Mouse (Mus musculus): ENCODE measurements around the gene Psme3. TPM values are rescaled to one million over a fixed set of nuclear protein-coding genes. Genes with fewer than 3 reads are reported as not detected.
"Not testable (repeated sequence)": the region's sequence is repeated elsewhere in the genome, so short reads cannot be mapped to it uniquely, and the experiment has no call there.

The Psme3 gene
- total and polyA plus RNA-seq, 2 experiments from 2014 or later = 80.9 to 88.0 TPM

DNA sequence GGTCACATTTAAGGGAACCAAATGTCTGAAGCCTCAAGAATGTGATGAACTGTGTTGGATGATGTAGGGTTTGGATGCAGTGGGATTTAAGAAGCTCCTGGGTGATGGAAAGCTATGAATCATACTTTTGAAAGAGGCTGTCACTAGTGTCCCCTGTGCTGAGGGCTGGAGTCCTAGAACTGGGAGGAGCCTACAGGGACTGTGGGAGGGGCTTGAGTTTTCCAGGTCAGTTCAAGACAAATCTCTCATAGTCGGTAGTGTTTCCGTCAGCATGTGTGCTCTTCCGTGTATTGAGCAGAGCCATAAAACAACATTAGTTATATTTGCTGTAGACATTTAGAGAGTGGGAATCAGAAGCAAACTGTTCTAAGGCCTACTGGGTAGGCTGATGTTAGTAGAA, 11.3 kb downstream of the Psme3 start:
- H3K9me3 ChIP-seq (ENCODE audit: low read length) = no peaks in the 10 kb centered on the region
- H3K9ac ChIP-seq = no peak overlapping the region
- no peak for TF ChIP-seq CTCF (IDR thresholded peaks at IDR 0.05; ENCODE audit: low read depth)
- WGBS = 59% methylated on average over 3 of the region's 3 CpGs
- DNase-seq (no peak), ATAC-seq (no peak)
- H3K4me3 ChIP-seq (ENCODE audit: low read depth, low read length) = no peak overlapping the region
- no peak overlapping the region for H3K27ac ChIP-seq (ENCODE audit: low read depth, low read length)
- H3K27me3 ChIP-seq (ENCODE audit: insufficient read depth, low read length) = no peaks in the 10 kb centered on the region
- H3K4me2 ChIP-seq (ENCODE audit: low read depth) = no peak overlapping the region
- no peaks in the 10 kb centered on the region for H3K4me1 ChIP-seq (ENCODE audit: insufficient read depth)
- peaks cover 29% of the 10 kb centered on the region for H3K36me3 ChIP-seq (ENCODE audit: insufficient read depth)

DNA sequence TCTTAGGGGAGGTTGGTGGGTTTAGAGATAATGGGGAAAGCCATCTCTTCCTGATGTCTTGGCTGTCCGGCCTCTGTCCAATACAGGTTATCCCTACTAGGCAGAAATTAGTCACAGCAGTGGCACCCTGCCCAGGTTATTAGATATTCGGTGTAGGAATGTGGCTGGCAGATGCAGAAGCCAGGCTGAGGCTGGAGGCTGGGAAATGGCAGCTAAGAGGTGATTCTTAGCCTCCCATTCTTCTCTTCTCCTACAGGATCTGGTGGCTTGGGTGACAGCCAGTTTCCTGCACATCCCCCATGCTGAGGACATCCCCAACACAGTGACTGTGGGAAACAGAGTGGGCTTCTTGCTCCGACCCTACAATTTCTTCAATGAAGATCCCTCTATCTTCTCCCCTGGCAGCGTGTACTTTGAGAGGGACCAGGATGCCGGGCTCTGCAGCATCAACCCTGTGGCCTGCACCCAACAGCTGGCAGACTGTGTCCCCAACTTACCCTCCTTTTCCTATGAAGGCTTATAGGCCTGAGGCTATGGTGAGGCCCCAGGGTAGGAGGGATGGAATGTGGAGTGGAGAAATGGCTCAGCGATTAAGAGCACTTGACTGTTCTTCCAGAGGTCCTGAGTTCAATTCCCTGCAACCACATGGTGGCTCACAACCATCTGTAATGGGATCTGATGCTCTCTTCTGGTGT, 13.1 kb downstream of the Psme3 start:
- Histone ChIP-seq H3K36me3 (ENCODE audit: insufficient read depth) (peaks cover 12% of the 10 kb centered on the region), H3K4me1 (ENCODE audit: insufficient read depth) (no peaks in the 10 kb centered on the region)
- TF ChIP-seq CTCF (IDR thresholded peaks at IDR 0.05; ENCODE audit: low read depth) = no peak

GRCm38 (mm10) chr11:101330371-101330924, 14.4 kb downstream of the Psme3 start, which contains the start of gene Aoc3:
Gene Aoc3, plus strand, starts transcription at chr11:101330605.
- Histone ChIP-seq H3K9ac (no peak within 1 kb of the TSS), H3K4me2 (ENCODE audit: low read depth) (no peak within 1 kb of the TSS), H3K9me3 (ENCODE audit: low read length) (no peaks in the 10 kb centered on the region), H3K4me1 (ENCODE audit: insufficient read depth) (no peaks in the 10 kb centered on the region), H3K36me3 (ENCODE audit: insufficient read depth) (peaks cover 6% of the 10 kb centered on the region), H3K27me3 (ENCODE audit: insufficient read depth, low read length) (no peaks in the 10 kb centered on the region), H3K27ac (ENCODE audit: low read depth, low read length) (no peak within 1 kb of the TSS), H3K4me3 (ENCODE audit: low read depth, low read length) (no peak within 1 kb of the TSS)
- DNase-seq (no peak), ATAC-seq (no peak)
- WGBS = 64% methylated on average over 7 of the region's 7 CpGs
- TF ChIP-seq CTCF (IDR thresholded peaks at IDR 0.05; ENCODE audit: low read depth) = no peak

More for the DNA sequence above, 13.1 kb downstream of the Psme3 start:
- ATAC-seq (no peak), DNase-seq (no peak)
- Histone ChIP-seq H3K27me3 (ENCODE audit: insufficient read depth, low read length) (no peaks in the 10 kb centered on the region), H3K27ac (ENCODE audit: low read depth, low read length) (no peak overlapping the region), H3K4me3 (ENCODE audit: low read depth, low read length) (no peak overlapping the region), H3K9ac (no peak overlapping the region), H3K4me2 (ENCODE audit: low read depth) (no peak overlapping the region), H3K9me3 (ENCODE audit: low read length) (no peaks in the 10 kb centered on the region)
- 71% methylated on average over 6 of the region's 6 CpGs for WGBS

DNA sequence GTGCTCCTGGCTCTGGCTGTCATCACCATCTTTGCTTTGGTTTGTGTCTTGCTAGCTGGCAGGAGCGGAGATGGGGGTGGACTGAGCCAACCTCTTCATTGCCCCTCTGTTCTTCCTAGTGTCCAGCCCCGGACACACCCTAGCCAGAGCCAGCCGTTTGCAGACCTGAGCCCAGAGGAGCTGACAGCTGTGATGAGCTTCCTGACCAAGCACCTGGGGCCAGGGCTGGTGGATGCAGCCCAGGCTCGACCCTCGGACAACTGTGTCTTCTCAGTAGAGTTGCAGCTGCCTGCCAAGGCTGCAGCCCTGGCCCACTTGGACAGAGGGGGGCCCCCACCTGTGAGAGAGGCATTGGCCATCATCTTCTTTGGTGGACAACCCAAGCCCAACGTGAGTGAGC, 14.9 kb downstream of the Psme3 start:
- ATAC-seq; H3K4me3 ChIP-seq (ENCODE audit: low read depth, low read length); H3K36me3 ChIP-seq (ENCODE audit: insufficient read depth); H3K9ac ChIP-seq; H3K27me3 ChIP-seq (ENCODE audit: insufficient read depth, low read length); H3K27ac ChIP-seq (ENCODE audit: low read depth, low read length); DNase-seq; H3K4me2 ChIP-seq (ENCODE audit: low read depth); H3K9me3 ChIP-seq (ENCODE audit: low read length); H3K4me1 ChIP-seq (ENCODE audit: insufficient read depth): not testable (repeated sequence)
- 85% methylated on average over 6 of the region's 6 CpGs for WGBS

DNA sequence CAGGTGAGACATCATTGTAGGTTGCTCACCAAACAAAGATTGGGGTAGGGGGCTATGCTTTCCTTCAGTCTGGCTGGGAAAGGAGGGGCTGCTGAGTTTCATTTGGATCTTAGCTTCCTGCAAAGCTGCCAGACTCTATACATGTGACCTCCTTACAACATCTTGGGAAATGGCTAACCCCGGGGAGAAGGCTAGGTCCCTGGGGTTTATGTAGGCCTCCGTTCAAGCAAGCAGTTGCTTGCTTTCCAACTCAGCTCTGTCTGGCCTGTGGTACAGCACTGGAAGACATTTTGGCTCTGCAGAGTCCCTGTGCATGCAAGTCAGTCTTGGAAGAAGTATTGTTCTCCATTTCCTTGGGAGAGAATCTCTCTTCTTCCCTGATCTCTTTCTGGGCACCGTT, 16.5 kb downstream of the Psme3 start:
- DNase-seq = no peak
- WGBS = 81% methylated on average over 3 of the region's 3 CpGs
- Histone ChIP-seq H3K9me3 (ENCODE audit: low read length) (no peaks in the 10 kb centered on the region), H3K4me2 (ENCODE audit: low read depth) (no peak overlapping the region), H3K4me3 (ENCODE audit: low read depth, low read length) (no peak overlapping the region), H3K27ac (ENCODE audit: low read depth, low read length) (no peak overlapping the region), H3K4me1 (ENCODE audit: insufficient read depth) (no peaks in the 10 kb centered on the region), H3K9ac (no peak overlapping the region), H3K36me3 (ENCODE audit: insufficient read depth) (no peaks in the 10 kb centered on the region), H3K27me3 (ENCODE audit: insufficient read depth, low read length) (no peaks in the 10 kb centered on the region)
- TF ChIP-seq CTCF (IDR thresholded peaks at IDR 0.05; ENCODE audit: low read depth) = no peak
- no peak for ATAC-seq

GRCm38 (mm10) chr11:101334023-101334422, 18.0 kb downstream of the Psme3 start:
- Histone ChIP-seq H3K4me1 (ENCODE audit: insufficient read depth) (no peaks in the 10 kb centered on the region), H3K27ac (ENCODE audit: low read depth, low read length) (no peak overlapping the region), H3K4me2 (ENCODE audit: low read depth) (no peak overlapping the region), H3K4me3 (ENCODE audit: low read depth, low read length) (no peak overlapping the region), H3K36me3 (ENCODE audit: insufficient read depth) (no peaks in the 10 kb centered on the region), H3K9me3 (ENCODE audit: low read length) (no peaks in the 10 kb centered on the region), H3K9ac (no peak overlapping the region), H3K27me3 (ENCODE audit: insufficient read depth, low read length) (no peaks in the 10 kb centered on the region)
- DNase-seq (no peak), ATAC-seq (no peak)
- no peak for TF ChIP-seq CTCF (IDR thresholded peaks at IDR 0.05; ENCODE audit: low read depth)
- WGBS = 32% methylated on average over 10 of the region's 10 CpGs

DNA sequence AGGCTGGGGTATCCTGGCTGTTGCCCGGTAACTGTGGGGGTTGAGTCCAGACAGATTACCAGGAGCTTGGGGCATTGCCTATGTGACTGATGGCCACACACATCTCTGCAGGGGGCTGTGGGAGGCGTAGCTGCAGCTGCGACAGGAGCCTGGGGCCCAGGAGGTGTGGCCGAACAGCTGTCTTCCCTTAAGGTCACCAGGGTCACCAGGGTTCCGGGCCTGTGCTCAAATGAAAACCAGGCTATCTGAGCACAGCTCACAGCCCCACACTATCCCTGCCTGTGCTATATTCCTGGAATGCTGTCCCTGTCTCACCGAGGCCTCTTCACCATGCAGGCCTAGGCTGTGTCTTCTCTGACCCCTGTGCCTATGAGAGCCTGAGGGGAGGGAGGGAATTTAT, 18.5 kb downstream of the Psme3 start:
- Histone ChIP-seq H3K27me3 (ENCODE audit: insufficient read depth, low read length) (no peaks in the 10 kb centered on the region), H3K9me3 (ENCODE audit: low read length) (no peaks in the 10 kb centered on the region), H3K4me2 (ENCODE audit: low read depth) (no peak overlapping the region), H3K36me3 (ENCODE audit: insufficient read depth) (no peaks in the 10 kb centered on the region), H3K4me3 (ENCODE audit: low read depth, low read length) (no peak overlapping the region), H3K27ac (ENCODE audit: low read depth, low read length) (no peak overlapping the region), H3K9ac (no peak overlapping the region), H3K4me1 (ENCODE audit: insufficient read depth) (no peaks in the 10 kb centered on the region)
- no peak for DNase-seq
- WGBS = 10% methylated on average over 6 of the region's 6 CpGs
- no peak for TF ChIP-seq CTCF (IDR thresholded peaks at IDR 0.05; ENCODE audit: low read depth)
- ATAC-seq = no peak

Data from forebrain, postnatal 0 days (tissue).